ENCODE assay signal across 22 mouse cellular contexts in the genomic region with DNA sequence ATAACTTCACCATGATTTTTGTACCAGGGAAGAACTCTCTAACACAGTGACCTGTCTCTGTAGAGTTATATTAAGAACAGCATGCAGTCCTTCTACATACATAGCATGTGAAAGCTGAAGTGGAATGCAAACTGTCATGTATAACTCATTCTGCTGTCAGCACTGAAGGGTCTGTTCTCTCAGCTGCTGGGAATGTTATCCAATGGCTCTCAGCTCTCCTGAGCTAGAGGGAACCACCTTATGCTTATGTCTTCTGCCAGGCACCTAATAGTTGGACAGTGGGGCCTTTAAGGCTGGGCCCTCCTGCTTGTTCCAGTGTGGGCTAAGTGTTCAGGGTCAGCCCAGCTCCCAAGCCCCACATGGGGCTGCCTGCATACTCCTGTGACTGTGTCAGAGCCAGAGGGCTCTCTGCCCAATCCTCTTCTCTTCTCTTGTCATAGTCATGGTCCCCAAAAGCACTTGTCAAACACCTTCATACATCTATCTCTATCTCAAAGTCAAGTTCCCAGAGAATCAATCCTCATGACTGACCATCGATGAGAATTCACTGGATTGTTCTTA. TPM values are rescaled to one million over a fixed set of nuclear protein-coding genes. Genes with fewer than 3 reads are reported as not detected.
A peak's percentile ranks its signal among the peaks of the same experiment; 100 is the strongest.
DNase-seq lines count a peak whose midpoint lies in the region; ATAC-seq and TF ChIP-seq lines count a peak whose summit lies in the region.
"Had no signal": no experiment of that assay in that cellular context is flagged by ENCODE, and none has a peak within 500 bp of the region (broad histone marks: within the 10 kb centered on the region; RNA-seq: fewer than 3 reads in every experiment).

No protein-coding gene starts in this region.

- no peak overlapping the region for H3K4me2 ChIP-seq in heart, embryonic 12.5 days
- H3K4me2 ChIP-seq in heart, embryonic 16.5 days (ENCODE audit: low read depth, low read length) = no peak overlapping the region; the same call in 1 of the 2 replicates
- H3K4me2 ChIP-seq in forebrain, embryonic 14.5 days (ENCODE audit: low read length) = no peak overlapping the region
- H3K4me2 ChIP-seq: embryonic facial prominence, embryonic 12.5 days; forebrain, embryonic 12.5 days; hindbrain, embryonic 15.5 days had no signal

- no peaks in the 10 kb centered on the region for H3K9me3 ChIP-seq in heart, embryonic 12.5 days (replicated peaks)
- no peaks in the 10 kb centered on the region for H3K9me3 ChIP-seq in heart, embryonic 16.5 days (replicated peaks; ENCODE audit: control insufficient read depth, low read length)
- H3K9me3 ChIP-seq in forebrain, embryonic 14.5 days (replicated peaks; ENCODE audit: control insufficient read depth, low read length) = no peaks in the 10 kb centered on the region
- H3K9me3 ChIP-seq: embryonic facial prominence, embryonic 12.5 days; forebrain, embryonic 12.5 days; hindbrain, embryonic 15.5 days had no signal

- intact Hi-C loops in heart, adult 2 months (cut with DNase I) = no loop called here

- no peak for TF ChIP-seq POLR2A in heart, adult 2 months (IDR thresholded peaks at IDR 0.05; ENCODE audit: insufficient read depth, low read depth, low read length)

- peak; percentile 48 for DNase-seq in adrenal gland, postnatal 10 days
- no peak for DNase-seq in adrenal gland, postnatal 4 days (ENCODE audit: low spot score in 2 of 2)
- no peak for DNase-seq in heart, adult 9 months (ENCODE audit: low spot score in 2 of 2)
- DNase-seq in heart, adult 2 months = no peak
- peak; percentile 55 to 62 for DNase-seq in adrenal gland, postnatal 36 days
- DNase-seq in forebrain, embryonic 14.5 days (ENCODE audit: low spot score) = no peak
- DNase-seq: cerebellum, adult 11-12 months; cerebellum, adult 9-10 months; cerebellum, postnatal 25 days; forebrain, postnatal 0 days; gastrocnemius, postnatal 14 days; kidney, adult 8-10 months; kidney, postnatal 25 days had no signal

- peaks cover 26% of the 10 kb centered on the region for H3K4me1 ChIP-seq in heart, embryonic 12.5 days (replicated peaks)
- peaks cover 19% of the 10 kb centered on the region for H3K4me1 ChIP-seq in heart, embryonic 16.5 days (ENCODE audit: control insufficient read depth, insufficient read depth, low read length)
- H3K4me1 ChIP-seq in heart, adult 2 months (ENCODE audit: control insufficient read depth, insufficient read depth, low read length) = no peaks in the 10 kb centered on the region; the same call in 1 of the 2 replicates
- no peaks in the 10 kb centered on the region for H3K4me1 ChIP-seq in forebrain, embryonic 14.5 days (ENCODE audit: control insufficient read depth, insufficient read depth, low read length)
- H3K4me1 ChIP-seq: embryonic facial prominence, embryonic 12.5 days; forebrain, embryonic 12.5 days; hindbrain, embryonic 15.5 days had no signal

- WGBS in heart, embryonic 12.5 days = 86% methylated on average over 1 of the region's 1 CpGs
- WGBS in heart, embryonic 16.5 days = 78% methylated on average over 1 of the region's 1 CpGs
- 74% methylated on average over 1 of the region's 1 CpGs for WGBS in heart, adult 2 months
- WGBS in forebrain, embryonic 14.5 days = 91% methylated on average over 1 of the region's 1 CpGs

- no peak for TF ChIP-seq EP300 in heart, adult 2 months (IDR thresholded peaks at IDR 0.05; ENCODE audit: insufficient read depth, low read depth, low read length)

- no peaks in the 10 kb centered on the region for H3K36me3 ChIP-seq in heart, embryonic 12.5 days
- H3K36me3 ChIP-seq in heart, embryonic 16.5 days (ENCODE audit: control insufficient read depth, insufficient read depth) = no peaks in the 10 kb centered on the region
- H3K36me3 ChIP-seq in heart, adult 2 months (ENCODE audit: control insufficient read depth, insufficient read depth, low read length) = no peaks in the 10 kb centered on the region
- no peaks in the 10 kb centered on the region for H3K36me3 ChIP-seq in forebrain, embryonic 14.5 days (ENCODE audit: control insufficient read depth, insufficient read depth, low read length)
- H3K36me3 ChIP-seq: embryonic facial prominence, embryonic 12.5 days; forebrain, embryonic 12.5 days; hindbrain, embryonic 15.5 days had no signal

- no peaks in the 10 kb centered on the region for H3K79me2 ChIP-seq in heart, adult 2 months (replicated peaks; ENCODE audit: control insufficient read depth, insufficient read depth, low read length)

- no peak for TF ChIP-seq CTCF in heart, adult 2 months (IDR thresholded peaks at IDR 0.05)

- peak overlapping the region; percentile 82 for H3K27ac ChIP-seq in heart, embryonic 12.5 days (ENCODE audit: poor library complexity, severe bottlenecking)
- H3K27ac ChIP-seq in heart, embryonic 16.5 days (ENCODE audit: low read length) = peak overlapping the region; percentile 89
- H3K27ac ChIP-seq in heart, adult 2 months = no peak overlapping the region
- no peak overlapping the region for H3K27ac ChIP-seq in forebrain, embryonic 14.5 days (ENCODE audit: low read depth, low read length)
- H3K27ac ChIP-seq: embryonic facial prominence, embryonic 12.5 days; forebrain, embryonic 12.5 days; hindbrain, embryonic 15.5 days had no signal

- H3K4me3 ChIP-seq in heart, embryonic 12.5 days = no peak overlapping the region
- H3K4me3 ChIP-seq in heart, embryonic 16.5 days (ENCODE audit: low read length) = no peak overlapping the region
- H3K4me3 ChIP-seq in heart, adult 2 months = no peak overlapping the region
- no peak overlapping the region for H3K4me3 ChIP-seq in forebrain, embryonic 14.5 days (ENCODE audit: low read depth, low read length)
- H3K4me3 ChIP-seq: embryonic facial prominence, embryonic 12.5 days; forebrain, embryonic 12.5 days; hindbrain, embryonic 15.5 days had no signal

- ATAC-seq in heart, embryonic 12.5 days (ENCODE audit: insufficient number of reproducible peaks, low FRiP score) = peak; percentile 64
- ATAC-seq in heart, embryonic 16.5 days (replicated peaks; ENCODE audit: extremely low read depth, insufficient read depth, low FRiP score) = peak; percentile 91
- no peak for ATAC-seq in forebrain, embryonic 14.5 days
- ATAC-seq: activated CD4-positive, CD25-positive, alpha-beta regulatory T cell, adult 4 months; forebrain, postnatal 0 days; intestine, postnatal 0 days; Patski had no signal

- no peaks in the 10 kb centered on the region for H3K27me3 ChIP-seq in heart, embryonic 12.5 days (replicated peaks)
- no peaks in the 10 kb centered on the region for H3K27me3 ChIP-seq in heart, embryonic 16.5 days (ENCODE audit: control insufficient read depth, insufficient read depth, low read length)
- no peaks in the 10 kb centered on the region for H3K27me3 ChIP-seq in heart, adult 2 months (ENCODE audit: control insufficient read depth, insufficient read depth, low read length)
- no peaks in the 10 kb centered on the region for H3K27me3 ChIP-seq in forebrain, embryonic 14.5 days (replicated peaks; ENCODE audit: control insufficient read depth, insufficient read depth, low read length)
- H3K27me3 ChIP-seq: CH12.LX; embryonic facial prominence, embryonic 12.5 days; forebrain, embryonic 12.5 days; hindbrain, embryonic 15.5 days had no signal

- H3K9ac ChIP-seq in heart, embryonic 12.5 days = no peak overlapping the region
- no peak overlapping the region for H3K9ac ChIP-seq in heart, embryonic 16.5 days (ENCODE audit: low read length)
- no peak overlapping the region for H3K9ac ChIP-seq in heart, adult 2 months (ENCODE audit: low read depth, low read length)
- H3K9ac ChIP-seq in forebrain, embryonic 14.5 days (ENCODE audit: low read length) = no peak overlapping the region
- H3K9ac ChIP-seq: embryonic facial prominence, embryonic 12.5 days; forebrain, embryonic 12.5 days; forebrain, postnatal 0 days; hindbrain, embryonic 15.5 days had no signal

RNA-seq across cellular contexts. Expression of a gene that starts 22.1 kb away (rescaled TPM):
- 10 to 100 TPM; 42.3 to 45.6 TPM for total RNA-seq in adrenal gland, postnatal 10 days (2021)
- total RNA-seq in adrenal gland, postnatal 4 days (2021) = 10 to 100 TPM; 72.9 to 74.2 TPM
- polyA plus RNA-seq in heart, embryonic 12.5 days (2016; fragmentation: Nextera tagmentation; extraction: Ambion mirVana) = 4.6 and 5.4 TPM in 2 replicates
- 3.6 and 3.9 TPM in 2 replicates for polyA plus RNA-seq in heart, embryonic 16.5 days (2015; fragmentation: Nextera tagmentation; extraction: Ambion mirVana)
- total RNA-seq in heart, adult 2 months (2021) = 1 to 10 TPM; 7.5 to 8.0 TPM
- polyA plus RNA-seq in heart, adult 2 months (2012; rRNA removed) = 2.8 and 6.1 TPM in 2 replicates
- 10 to 100 TPM; 58.9 to 75.0 TPM for total RNA-seq in adrenal gland, postnatal 36 days (2021)
- 10.4 and 11.3 TPM in 2 replicates for polyA plus RNA-seq in forebrain, embryonic 14.5 days (2014; fragmentation: Nextera tagmentation; extraction: Ambion mirVana)
- polyA plus RNA-seq: Patski had no signal

Comparison
In these comparisons a context has a peak if more than half of its experiments do, and no peak if none do; other contexts are left out.
1. DNase-seq: peak in adrenal gland, postnatal 10 days (single experiment) and adrenal gland, postnatal 36 days (2 of 2); none in adrenal gland, postnatal 4 days (0 of 2), heart, adult 9 months (0 of 2), heart, adult 2 months (0 of 2) and forebrain, embryonic 14.5 days (single experiment).
2. H3K27ac ChIP-seq: peak in heart, embryonic 12.5 days (single experiment) and heart, embryonic 16.5 days (single experiment); none in heart, adult 2 months (single experiment) and forebrain, embryonic 14.5 days (single experiment).
3. RNA of a gene that starts 22.1 kb away (total RNA-seq): 58.9 to 75.0 TPM in adrenal gland, postnatal 36 days, 72.9 to 74.2 TPM in adrenal gland, postnatal 4 days and 42.3 to 45.6 TPM in adrenal gland, postnatal 10 days; 7.5 to 8.0 TPM in heart, adult 2 months; every median in the first group is over 4 times any median in the second.